Mouse (Mus musculus) G1E (cell line): Measurements from ENCODE around the gene Rmdn3. TPM values are rescaled to one million over a fixed set of nuclear protein-coding genes. Genes with fewer than 3 reads are reported as not detected.

Source experiments
- ATAC-seq: 2 replicates; pipeline ENCODE4 v1.8.0; 2016; ENCODE audit warnings: mild to moderate bottlenecking; ENCODE audit not compliant: insufficient number of reproducible peaks, poor library complexity, low FRiP score, severe bottlenecking; ENCODE audit errors: extremely low read depth
- DNase-seq: peaks from one replicate; pipeline ENCODE4 v3.0.0; 2012; ENCODE audit warnings: low spot score
- H3K27me3 ChIP-seq: 2 replicates; pipeline ENCODE4 v1.6.1; 2012; ENCODE audit warnings: mild to moderate bottlenecking, low read length, inconsistent platforms; ENCODE audit not compliant: insufficient read depth
- H3K36me3 ChIP-seq: replicated peaks from 2 replicates; pipeline ENCODE3; 2012; ENCODE audit warnings: mild to moderate bottlenecking, inconsistent platforms
- H3K4me1 ChIP-seq: 2 replicates; pipeline ENCODE4 v1.6.1; 2012; ENCODE audit warnings: low read depth, low read length, inconsistent platforms, mixed read lengths; ENCODE audit not compliant: insufficient read depth
- H3K4me3 ChIP-seq: 2 replicates; pipeline ENCODE4 v1.5.1; 2012; ENCODE audit warnings: low read depth, mild to moderate bottlenecking, inconsistent platforms, low read length, moderate library complexity, mixed read lengths
- H3K9me3 ChIP-seq: replicated peaks from 2 replicates; pipeline ENCODE4 v1.6.1; 2012; ENCODE audit warnings: inconsistent platforms
- CTCF ChIP-seq: IDR thresholded peaks from 2 replicates; pipeline ENCODE4 v1.5.1; 2012; ENCODE audit warnings: low read depth, low read length, inconsistent platforms, mixed read lengths
- GATA1 ChIP-seq: IDR thresholded peaks from 2 replicates; pipeline ENCODE4 v1.6.1; 2012; ENCODE audit warnings: borderline replicate concordance, low read length, inconsistent platforms, mixed read lengths
- GATA2 ChIP-seq: IDR thresholded peaks from 2 replicates; pipeline ENCODE4 v1.6.1; 2012; ENCODE audit warnings: low read depth, low read length, inconsistent platforms, borderline replicate concordance
- POLR2AphosphoS5 ChIP-seq: IDR thresholded peaks from 2 replicates; pipeline ENCODE4 v1.6.1; 2012; ENCODE audit warnings: low read depth, low read length, inconsistent platforms; ENCODE audit not compliant: insufficient replicate concordance
- TAL1 ChIP-seq: conservative IDR thresholded peaks from 2 replicates; pipeline ENCODE4 v1.6.1; 2012; ENCODE audit warnings: low read depth, low read length, inconsistent platforms, mixed read lengths
- polyA plus RNA-seq: library from polyadenylated mRNA; stranded (reverse); fragments of >175 nt; gene quantifications from 2 replicates; pipeline ENCODE4 v1.2.3, GENCODE M21; 2012
- total RNA-seq, 2 experiments: library from RNA; stranded (forward) in 1 of 2; stranded (reverse) in 1 of 2; fragments of 200-1000 nt in 1 of 2; fragments of >200 nt in 1 of 2; fragmentation: Nextera tagmentation in 1 of 2; gene quantifications; 2 replicates each; pipeline ENCODE4 v1.2.3; 2014 to 2017

The Rmdn3 gene
- total and polyA plus RNA-seq, 3 experiments = 54.9 to 95.9 (median 77.4) TPM

DNA sequence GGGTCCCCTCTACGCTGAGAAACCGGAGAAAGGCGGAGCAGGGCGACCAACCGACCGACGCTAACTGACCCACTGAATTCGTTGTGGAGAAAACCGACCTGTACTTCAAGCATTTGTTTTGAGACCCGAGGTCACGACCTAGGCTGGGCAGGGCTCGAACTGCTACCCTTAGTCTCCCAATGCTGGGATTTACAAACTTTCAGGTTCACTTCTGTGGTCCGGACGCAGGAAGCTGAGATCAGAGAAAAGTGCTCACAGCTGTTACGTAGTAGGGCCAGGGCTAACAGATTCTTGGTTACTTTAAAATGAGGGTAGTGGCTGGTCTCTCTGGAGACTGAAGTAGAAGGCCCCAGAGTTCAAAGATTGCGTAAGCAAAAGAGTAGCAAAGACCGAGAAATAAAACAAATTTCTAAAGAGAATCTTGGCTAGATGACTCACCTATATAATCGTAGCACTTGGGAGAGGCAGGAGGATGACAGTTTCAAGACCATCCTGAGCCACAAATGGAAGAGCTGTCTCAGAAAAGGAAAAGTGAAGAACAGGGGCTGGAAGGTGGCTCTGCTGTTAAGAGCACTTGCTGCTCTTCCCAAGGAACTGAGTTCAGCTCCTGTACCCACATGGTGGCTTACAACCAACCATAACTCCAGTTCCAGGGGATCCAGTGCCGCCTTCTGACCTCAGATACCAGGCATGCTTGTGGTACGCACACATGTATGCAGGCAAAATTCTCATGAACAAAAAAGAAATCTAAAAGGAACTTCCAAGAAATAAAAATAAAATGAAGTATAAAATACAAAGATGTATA is 43.5 kb downstream of the Rmdn3 start:
- no peak for TF ChIP-seq TAL1
- no peak for TF ChIP-seq POLR2AphosphoS5
- no peak for TF ChIP-seq CTCF
- TF ChIP-seq GATA2 = no peak
- Histone ChIP-seq H3K4me3 (peak overlapping the region; percentile 87), H3K27me3 (no peaks in the 10 kb centered on the region), H3K36me3 (peaks cover 52% of the 10 kb centered on the region), H3K9me3 (no peaks in the 10 kb centered on the region), H3K4me1 (peaks cover 24% of the 10 kb centered on the region)
- no peak for ATAC-seq
- no peak for DNase-seq

DNA sequence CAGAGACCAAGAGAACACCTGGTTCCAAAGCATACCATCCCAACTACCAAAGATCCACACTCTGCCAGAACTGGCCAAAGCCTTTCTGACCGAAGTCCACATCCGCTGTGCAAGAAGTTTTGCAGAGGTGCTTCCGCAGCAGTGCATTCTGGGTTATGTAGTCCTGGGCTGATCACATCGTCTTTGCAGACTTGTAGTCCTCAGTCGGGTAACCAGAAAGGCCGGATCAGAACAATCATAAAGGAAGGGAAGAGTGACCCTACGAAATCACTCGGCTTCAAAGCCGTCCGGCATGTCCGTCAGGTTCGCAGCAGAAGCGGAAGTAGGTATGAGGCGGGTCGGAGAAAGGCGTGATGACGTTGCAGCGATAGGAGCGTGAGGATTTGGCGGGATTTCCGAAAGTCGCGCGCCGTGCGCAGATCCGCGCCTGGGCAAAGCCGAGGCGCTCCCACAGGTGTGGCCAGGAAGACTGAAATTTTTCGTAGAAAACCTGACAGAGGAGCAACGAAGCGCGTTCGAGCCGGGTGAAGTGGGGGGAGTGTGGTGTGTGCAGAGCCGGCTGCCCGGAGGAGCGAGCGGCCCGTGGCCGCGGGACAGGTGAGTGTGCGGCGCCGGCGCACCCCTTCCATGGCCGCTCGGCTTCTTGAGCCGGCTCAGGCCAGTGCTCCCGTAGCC is 44.3 kb downstream of the Rmdn3 start, which contains the start of gene Rad51:
Gene Rad51, plus strand, starts transcription at position 356 of the 675 bp plus-strand sequence.
- ATAC-seq (peak; percentile 89), DNase-seq (peak; percentile 57)
- H3K4me1 ChIP-seq = peaks cover 24% of the 10 kb centered on the region
- no peaks in the 10 kb centered on the region for H3K27me3 ChIP-seq
- TF ChIP-seq POLR2AphosphoS5 (no peak), GATA1 (no peak), TAL1 (no peak), CTCF (no peak)
- H3K9me3 ChIP-seq = no peaks in the 10 kb centered on the region
- peaks cover 51% of the 10 kb centered on the region for H3K36me3 ChIP-seq
- peak within 1 kb of the TSS; percentile 87 for H3K4me3 ChIP-seq

DNA sequence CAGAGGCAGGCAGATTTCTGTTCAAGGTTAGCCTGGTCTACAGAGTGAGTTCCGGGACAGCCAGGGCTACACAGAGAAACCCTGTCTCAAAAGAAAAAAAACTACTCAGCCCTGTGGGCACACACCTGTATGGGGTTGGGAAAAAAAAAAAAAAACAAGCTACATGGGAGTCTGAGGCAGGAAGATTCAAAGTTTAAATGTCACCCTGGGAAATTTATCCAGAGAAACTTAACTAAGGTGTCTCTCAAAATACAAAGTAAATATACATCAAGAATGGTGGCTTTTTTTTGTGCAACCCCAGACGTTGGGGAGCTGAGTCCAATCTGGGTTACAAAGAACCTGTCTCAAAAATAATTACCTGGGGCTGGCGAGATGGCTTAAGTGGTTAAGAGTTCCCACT is 45.8 kb downstream of the Rmdn3 start:
- Histone ChIP-seq H3K27me3 (no peaks in the 10 kb centered on the region), H3K4me3 (no peak overlapping the region), H3K9me3 (no peaks in the 10 kb centered on the region), H3K4me1 (peaks cover 23% of the 10 kb centered on the region), H3K36me3 (peaks cover 47% of the 10 kb centered on the region)
- DNase-seq (no peak), ATAC-seq (no peak)
- no peak for TF ChIP-seq TAL1
- TF ChIP-seq POLR2AphosphoS5 = no peak
- TF ChIP-seq GATA2 = no peak
- TF ChIP-seq GATA1 = no peak
- TF ChIP-seq CTCF = no peak

DNA sequence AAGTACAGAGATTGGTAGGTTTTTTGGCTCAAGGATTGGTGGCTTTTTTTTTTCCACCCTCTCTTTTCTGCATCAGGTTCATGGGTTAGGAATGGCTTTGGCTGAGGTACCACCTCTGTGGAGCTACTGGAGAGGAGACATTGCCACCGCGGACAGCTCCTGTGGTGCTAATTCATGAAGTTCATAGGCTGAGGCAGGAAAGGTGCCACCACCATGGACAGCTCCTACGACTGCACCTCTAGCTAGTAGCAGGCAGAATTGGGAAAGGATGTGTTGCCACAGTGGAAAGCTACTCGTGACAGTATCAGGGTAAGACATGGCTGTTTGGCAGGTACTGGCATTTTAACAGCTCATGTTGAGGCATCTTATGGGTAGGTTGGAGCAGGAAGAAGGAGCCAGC is 48.3 kb downstream of the Rmdn3 start:
- peaks cover 5% of the 10 kb centered on the region for H3K4me1 ChIP-seq
- peaks cover 51% of the 10 kb centered on the region for H3K36me3 ChIP-seq
- no peaks in the 10 kb centered on the region for H3K9me3 ChIP-seq
- DNase-seq (no peak), ATAC-seq (no peak)
- no peak overlapping the region for H3K4me3 ChIP-seq
- H3K27me3 ChIP-seq = no peaks in the 10 kb centered on the region
- TF ChIP-seq CTCF (no peak), GATA2 (no peak)

DNA sequence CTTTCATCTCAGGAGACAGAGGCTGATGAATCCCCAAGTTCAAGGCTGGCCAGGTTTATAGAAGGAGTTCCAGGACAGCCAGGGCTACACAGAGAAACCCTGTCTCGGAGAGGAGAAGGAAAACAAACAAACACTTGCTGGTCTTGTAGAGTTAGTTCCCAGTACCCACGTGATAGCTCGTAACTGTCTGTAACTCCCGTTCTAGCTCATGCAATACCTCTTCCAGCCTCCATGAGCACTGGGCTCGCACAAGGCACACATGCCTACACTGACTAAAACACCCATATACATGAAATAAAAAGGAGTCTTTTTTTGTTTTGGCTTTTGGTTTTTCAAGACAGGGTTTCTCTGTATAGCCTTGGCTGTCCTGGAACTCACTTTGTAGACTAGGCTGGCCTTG is 50.3 kb downstream of the Rmdn3 start:
- no peaks in the 10 kb centered on the region for H3K27me3 ChIP-seq
- ATAC-seq = no peak
- DNase-seq = no peak
- peaks cover 2% of the 10 kb centered on the region for H3K4me1 ChIP-seq
- H3K4me3 ChIP-seq = no peak overlapping the region
- peaks cover 70% of the 10 kb centered on the region for H3K36me3 ChIP-seq
- H3K9me3 ChIP-seq = no peaks in the 10 kb centered on the region
- TF ChIP-seq CTCF = no peak
- no peak for TF ChIP-seq TAL1
- no peak for TF ChIP-seq GATA2
- TF ChIP-seq POLR2AphosphoS5 = no peak
- no peak for TF ChIP-seq GATA1

DNA sequence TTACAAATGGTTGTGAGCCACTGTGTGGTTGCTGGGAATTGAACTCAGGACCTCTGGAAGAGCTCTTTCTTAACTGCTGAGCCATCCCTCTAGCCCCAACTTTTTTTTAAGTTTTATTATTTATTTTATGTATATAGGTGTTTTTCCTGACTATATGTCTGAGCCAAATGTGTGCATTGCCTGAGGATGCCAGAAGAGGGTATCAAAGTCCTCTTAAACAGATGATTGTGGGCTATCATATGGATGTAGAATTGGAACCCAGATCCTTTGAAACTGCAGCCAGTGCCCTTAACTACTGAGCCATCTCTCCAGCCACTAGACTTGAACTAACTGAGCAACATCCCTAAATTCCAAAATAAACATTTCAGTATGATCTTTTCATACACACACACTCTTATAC is 55.3 kb downstream of the Rmdn3 start:
- TF ChIP-seq GATA1 (no peak), GATA2 (no peak), CTCF (no peak), TAL1 (no peak), POLR2AphosphoS5 (no peak)
- H3K36me3 ChIP-seq = peaks cover 70% of the 10 kb centered on the region
- ATAC-seq = no peak
- no peak for DNase-seq
- H3K9me3 ChIP-seq = no peaks in the 10 kb centered on the region
- H3K4me3 ChIP-seq = no peak overlapping the region
- no peaks in the 10 kb centered on the region for H3K4me1 ChIP-seq
- no peaks in the 10 kb centered on the region for H3K27me3 ChIP-seq

Other genes starting within 250 kb of the Rmdn3 start
- 2.5 and 4.3 TPM in 2 replicates for gene Chst14, start 230.5 kb downstream of the Rmdn3 start, total RNA-seq (2014; fragmentation: Nextera tagmentation)
- gene Chst14, start 230.5 kb downstream of the Rmdn3 start, total RNA-seq (2017) = 1.2 and 1.3 TPM in 2 replicates
- 4.9 and 7.0 TPM in 2 replicates for gene Chst14, start 230.5 kb downstream of the Rmdn3 start, polyA plus RNA-seq
- gene Ccdc32, start 127.6 kb downstream of the Rmdn3 start, total RNA-seq (2014; fragmentation: Nextera tagmentation) = 18.5 and 27.3 TPM in 2 replicates
- 28.1 and 33.0 TPM in 2 replicates for gene Ccdc32, start 127.6 kb downstream of the Rmdn3 start, total RNA-seq (2017)
- gene Ccdc32, start 127.6 kb downstream of the Rmdn3 start, polyA plus RNA-seq = 13.7 and 20.1 TPM in 2 replicates
- gene Rpusd2, start 122.2 kb downstream of the Rmdn3 start, total RNA-seq (2014; fragmentation: Nextera tagmentation) = 24.8 and 26.7 TPM in 2 replicates
- 15.4 and 18.5 TPM in 2 replicates for gene Rpusd2, start 122.2 kb downstream of the Rmdn3 start, total RNA-seq (2017)
- 7.6 and 8.3 TPM in 2 replicates for gene Rpusd2, start 122.2 kb downstream of the Rmdn3 start, polyA plus RNA-seq
- gene Knl1, start 109.9 kb downstream of the Rmdn3 start, total RNA-seq (2014; fragmentation: Nextera tagmentation) = 174 and 183 TPM in 2 replicates
- gene Knl1, start 109.9 kb downstream of the Rmdn3 start, total RNA-seq (2017) = 75.2 and 85.0 TPM in 2 replicates
- gene Knl1, start 109.9 kb downstream of the Rmdn3 start, polyA plus RNA-seq = 13.6 and 14.1 TPM in 2 replicates
- gene Rad51, start 44.2 kb downstream of the Rmdn3 start, total RNA-seq (2014; fragmentation: Nextera tagmentation) = 37.2 and 55.1 TPM in 2 replicates
- 27.9 and 40.0 TPM in 2 replicates for gene Rad51, start 44.2 kb downstream of the Rmdn3 start, total RNA-seq (2017)
- 28.8 and 40.3 TPM in 2 replicates for gene Rad51, start 44.2 kb downstream of the Rmdn3 start, polyA plus RNA-seq
- 1.3 TPM in 1 of 2 replicates, not detected in the other for gene Gchfr, start 10.7 kb upstream of the Rmdn3 start, total RNA-seq (2014; fragmentation: Nextera tagmentation)
- 6.7 and 9.8 TPM in 2 replicates for gene Gchfr, start 10.7 kb upstream of the Rmdn3 start, total RNA-seq (2017)
- 40.2 and 43.5 TPM in 2 replicates for gene Gchfr, start 10.7 kb upstream of the Rmdn3 start, polyA plus RNA-seq
- not detected in 2 replicates for gene Gm14137, start 17.5 kb upstream of the Rmdn3 start, total RNA-seq (2014; fragmentation: Nextera tagmentation)
- gene Gm14137, start 17.5 kb upstream of the Rmdn3 start, total RNA-seq (2017) = 0.06 and 0.16 TPM in 2 replicates
- 0.02 TPM in 1 of 2 replicates, not detected in the other for gene Gm14137, start 17.5 kb upstream of the Rmdn3 start, polyA plus RNA-seq
- 18.4 and 23.4 TPM in 2 replicates for gene Zfyve19, start 51.6 kb upstream of the Rmdn3 start, total RNA-seq (2014; fragmentation: Nextera tagmentation)
- gene Zfyve19, start 51.6 kb upstream of the Rmdn3 start, total RNA-seq (2017) = 26.8 and 28.9 TPM in 2 replicates
- 18.8 and 22.7 TPM in 2 replicates for gene Zfyve19, start 51.6 kb upstream of the Rmdn3 start, polyA plus RNA-seq
- 17.0 and 41.4 TPM in 2 replicates for gene Dnajc17, start 51.8 kb upstream of the Rmdn3 start, total RNA-seq (2014; fragmentation: Nextera tagmentation)
- 16.9 and 24.9 TPM in 2 replicates for gene Dnajc17, start 51.8 kb upstream of the Rmdn3 start, total RNA-seq (2017)
- gene Dnajc17, start 51.8 kb upstream of the Rmdn3 start, polyA plus RNA-seq = 32.5 TPM in 2 replicates
- not detected in 2 replicates for gene Ppp1r14d, start 72.9 kb upstream of the Rmdn3 start, total RNA-seq (2014; fragmentation: Nextera tagmentation)
- not detected in 2 replicates for gene Ppp1r14d, start 72.9 kb upstream of the Rmdn3 start, total RNA-seq (2017)
- not detected in 2 replicates for gene Ppp1r14d, start 72.9 kb upstream of the Rmdn3 start, polyA plus RNA-seq
- not detected in 2 replicates for gene Spint1, start 80.3 kb upstream of the Rmdn3 start, total RNA-seq (2014; fragmentation: Nextera tagmentation)
- 0.55 TPM in 1 of 2 replicates, not detected in the other for gene Spint1, start 80.3 kb upstream of the Rmdn3 start, total RNA-seq (2017)
- gene Spint1, start 80.3 kb upstream of the Rmdn3 start, polyA plus RNA-seq = not detected in 2 replicates
- not detected in 2 replicates for gene Rhov, start 114.2 kb upstream of the Rmdn3 start, total RNA-seq (2014; fragmentation: Nextera tagmentation)
- 0.11 TPM in 1 of 2 replicates, not detected in the other for gene Rhov, start 114.2 kb upstream of the Rmdn3 start, total RNA-seq (2017)
- gene Rhov, start 114.2 kb upstream of the Rmdn3 start, polyA plus RNA-seq = not detected in 2 replicates
- gene Vps18, start 131.7 kb upstream of the Rmdn3 start, total RNA-seq (2014; fragmentation: Nextera tagmentation) = 9.0 and 9.6 TPM in 2 replicates
- 19.8 and 21.2 TPM in 2 replicates for gene Vps18, start 131.7 kb upstream of the Rmdn3 start, total RNA-seq (2017)
- 27.3 and 33.3 TPM in 2 replicates for gene Vps18, start 131.7 kb upstream of the Rmdn3 start, polyA plus RNA-seq
- gene Dll4, start 168.8 kb upstream of the Rmdn3 start, total RNA-seq (2014; fragmentation: Nextera tagmentation) = 0.23 TPM in 1 of 2 replicates, not detected in the other
- 0.33 TPM in 1 of 2 replicates, not detected in the other for gene Dll4, start 168.8 kb upstream of the Rmdn3 start, total RNA-seq (2017)
- 0.09 TPM in 2 replicates for gene Dll4, start 168.8 kb upstream of the Rmdn3 start, polyA plus RNA-seq
- gene Chac1, start 194.2 kb upstream of the Rmdn3 start, total RNA-seq (2014; fragmentation: Nextera tagmentation) = not detected in 2 replicates
- gene Chac1, start 194.2 kb upstream of the Rmdn3 start, total RNA-seq (2017) = not detected in 2 replicates
- not detected in 2 replicates for gene Chac1, start 194.2 kb upstream of the Rmdn3 start, polyA plus RNA-seq